Mouse (Mus musculus) gastrocnemius, postnatal 4 days (tissue): ENCODE measurements around the gene 1110051M20Rik. TPM values are rescaled to one million over a fixed set of nuclear protein-coding genes. Genes with fewer than 3 reads are reported as not detected.

Source experiments
- DNase-seq, 2 experiments: peaks; one replicate each; pipeline ENCODE4 v3.0.0; 2021 to 2022; ENCODE audit warnings: low spot score in 2 of 2, mixed read lengths in 2 of 2
- total RNA-seq, 2 experiments: library from RNA; stranded (reverse); gene quantifications; 2 replicates each; pipeline ENCODE4 v1.2.3; 2021

1110051M20Rik gene
- total RNA-seq, 2 experiments from 2014 or later, result 13.8 to 18.2 TPM

- DNase-seq, result no peak
These were observed 20.3 kb downstream of the 1110051M20Rik start for GRCm38 (mm10) chr2:91424061-91424720.

- DNase-seq, result no peak
These were observed 22.9 kb downstream of the 1110051M20Rik start for GRCm38 (mm10) chr2:91421641-91422040.

DNA sequence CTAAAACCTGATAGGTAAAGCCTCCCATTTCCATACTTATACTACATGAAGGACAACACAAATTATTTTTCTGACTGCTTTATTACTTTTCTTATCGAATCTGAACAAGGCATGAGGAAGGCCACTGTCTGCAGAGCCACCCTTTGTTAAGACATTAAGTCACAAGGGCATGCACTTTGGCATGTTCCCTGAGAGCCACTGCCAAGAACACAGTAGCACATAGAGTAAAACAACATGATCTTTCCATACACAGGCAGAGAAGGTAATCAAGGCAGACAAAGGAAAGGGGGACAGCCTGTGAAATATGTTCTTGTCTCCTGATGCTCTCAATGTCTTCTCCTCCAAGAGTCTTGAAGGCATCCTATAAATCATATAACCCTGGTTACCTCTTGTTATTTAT is 30.7 kb downstream of the 1110051M20Rik start:
- no peak for DNase-seq

GRCm38 (mm10) chr2:91412361-91412760 is 32.1 kb downstream of the 1110051M20Rik start:
- DNase-seq, result no peak

DNA sequence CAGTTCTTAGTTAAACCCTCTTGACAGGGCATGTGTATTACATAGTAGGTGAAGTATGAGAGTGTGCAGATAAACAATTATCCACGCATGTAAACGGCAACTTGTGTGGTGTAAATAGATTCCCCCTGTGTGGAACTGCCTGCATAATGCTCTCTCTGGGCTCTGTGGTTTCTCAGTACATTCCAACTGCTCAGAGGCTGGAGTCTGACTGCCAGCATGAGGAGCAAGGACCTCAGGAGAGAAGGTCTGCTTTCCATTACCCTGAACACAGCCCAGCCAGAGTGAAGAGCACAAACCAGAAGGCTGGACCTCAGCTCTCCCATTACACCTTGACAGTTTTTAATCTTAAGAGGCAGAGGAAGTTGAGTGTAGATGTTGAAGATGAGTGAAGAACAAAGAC is 33.0 kb downstream of the 1110051M20Rik start:
- no peak for DNase-seq

- DNase-seq, result no peak
These were observed 36.5 kb downstream of the 1110051M20Rik start for GRCm38 (mm10) chr2:91408031-91408430.

GRCm38 (mm10) chr2:91405071-91405470 is 39.4 kb downstream of the 1110051M20Rik start:
- DNase-seq, result no peak

GRCm38 (mm10) chr2:91399727-91400126 is 44.8 kb downstream of the 1110051M20Rik start:
- no peak for DNase-seq

- no peak for DNase-seq
These were observed 45.3 kb downstream of the 1110051M20Rik start for GRCm38 (mm10) chr2:91399168-91399567.

DNA sequence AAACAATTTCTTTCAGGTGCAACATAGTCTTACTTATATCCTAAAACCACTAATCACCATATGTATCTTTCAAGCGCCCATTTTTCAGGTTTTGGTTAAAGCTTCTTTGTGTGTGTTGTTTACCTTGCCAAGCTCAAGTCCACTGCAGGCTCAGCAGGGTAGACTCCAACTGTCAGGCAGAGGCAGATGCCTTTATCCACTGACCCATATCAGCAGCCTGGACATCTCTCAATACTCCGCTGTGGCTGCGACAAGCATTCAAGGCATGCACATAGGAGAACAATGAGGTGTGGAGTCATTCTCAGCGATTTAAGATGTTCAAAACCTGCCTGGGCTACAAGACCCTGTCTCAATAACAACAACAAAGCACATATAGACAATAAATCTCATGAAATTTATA is 50.4 kb downstream of the 1110051M20Rik start:
- DNase-seq, result no peak

DNA sequence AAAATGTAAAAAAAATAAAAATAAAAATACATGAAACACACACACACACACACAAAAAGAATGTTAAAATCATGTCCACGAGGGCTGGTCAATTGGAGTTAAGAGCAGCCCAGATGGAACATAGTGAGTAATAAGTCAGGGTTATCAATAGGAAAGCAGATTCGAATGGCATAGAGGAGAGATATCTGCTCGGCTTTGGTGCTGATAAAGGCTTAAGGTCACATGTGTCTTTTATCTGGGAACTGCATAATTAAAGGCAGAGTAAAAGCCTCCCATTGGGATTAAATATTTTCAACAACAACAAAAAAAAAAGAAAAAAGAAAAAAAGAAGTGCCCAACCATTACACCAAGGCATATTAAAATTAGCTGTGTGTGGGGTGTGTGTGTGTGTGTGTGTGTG is 55.8 kb downstream of the 1110051M20Rik start:
- no peak for DNase-seq

DNA sequence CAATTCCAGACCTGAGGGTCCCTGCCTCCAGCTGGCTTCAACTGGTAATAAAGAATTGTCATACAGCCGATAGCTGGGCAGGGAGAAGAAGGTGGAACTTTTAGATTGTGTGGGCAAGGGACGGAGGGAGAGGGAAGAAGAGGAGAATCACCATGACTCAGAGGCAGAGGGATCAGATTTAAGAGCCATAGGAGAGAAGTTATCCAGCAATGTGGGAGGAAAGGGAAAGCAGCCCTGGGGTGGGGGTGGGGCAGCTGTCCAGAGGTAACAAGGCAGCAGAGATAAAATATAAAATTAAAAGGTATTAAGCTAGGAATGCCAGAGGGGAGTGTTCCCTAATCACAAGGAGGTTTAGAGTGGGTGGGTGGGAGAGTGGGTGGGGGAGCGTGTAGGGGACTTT is 56.2 kb downstream of the 1110051M20Rik start:
- no peak for DNase-seq

- no peak for DNase-seq
These were observed 57.1 kb downstream of the 1110051M20Rik start for GRCm38 (mm10) chr2:91387287-91387958.

DNA sequence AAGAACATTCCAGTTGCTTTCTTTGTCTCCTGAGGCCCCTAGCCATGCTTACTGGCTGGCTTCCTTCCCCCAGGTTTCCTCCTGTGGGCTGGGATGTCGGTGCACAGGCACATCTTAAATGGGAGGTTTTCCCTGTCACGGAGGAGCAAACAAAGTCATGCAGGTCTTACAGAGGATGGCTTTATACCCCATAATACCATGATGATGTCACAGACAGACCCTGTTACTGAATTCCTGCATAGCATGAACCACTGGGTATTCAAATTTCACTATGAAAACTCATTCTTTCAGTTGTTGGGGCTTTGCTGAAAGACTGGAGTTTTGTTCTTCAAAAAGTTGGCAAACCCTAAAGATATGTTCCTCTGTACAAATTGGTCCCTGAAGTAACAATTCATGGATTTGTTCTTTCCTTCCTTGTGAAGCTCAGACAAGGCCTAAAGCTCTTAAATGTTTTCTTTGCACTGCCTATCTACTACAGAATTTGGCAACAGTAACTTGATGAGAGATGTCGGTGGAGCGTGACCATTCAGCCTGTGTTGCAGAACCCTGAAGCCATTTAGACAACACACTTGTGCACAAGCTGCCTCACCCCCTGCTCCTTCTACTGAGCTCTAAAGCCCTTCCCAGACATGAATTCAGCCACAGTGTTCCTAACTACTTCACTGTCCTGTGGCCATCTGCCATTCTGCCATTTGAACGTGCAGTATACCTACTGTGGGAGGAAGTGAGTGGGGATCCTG is 57.8 kb downstream of the 1110051M20Rik start:
- DNase-seq, result no peak

DNA sequence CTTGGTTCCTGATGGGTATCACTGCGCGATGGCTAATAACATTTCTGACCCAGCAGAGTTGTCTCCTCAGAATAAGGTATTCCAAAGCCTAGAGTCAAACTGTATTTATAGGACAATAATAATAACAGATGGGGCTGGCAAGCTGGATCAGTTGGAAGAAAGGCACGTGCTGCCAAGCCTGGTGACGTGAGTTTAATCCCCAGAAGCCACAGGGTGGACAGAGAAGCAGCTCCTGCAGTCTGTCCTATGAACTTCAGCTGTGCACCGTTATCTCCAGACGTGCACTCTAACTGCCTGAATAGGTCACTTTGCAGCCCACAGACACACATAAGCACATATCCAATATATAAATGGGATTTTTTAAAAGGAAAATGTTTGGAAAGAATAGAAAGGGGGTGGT is 61.2 kb downstream of the 1110051M20Rik start:
- peak in 1 of 2 experiments; percentile 17 for DNase-seq

DNA sequence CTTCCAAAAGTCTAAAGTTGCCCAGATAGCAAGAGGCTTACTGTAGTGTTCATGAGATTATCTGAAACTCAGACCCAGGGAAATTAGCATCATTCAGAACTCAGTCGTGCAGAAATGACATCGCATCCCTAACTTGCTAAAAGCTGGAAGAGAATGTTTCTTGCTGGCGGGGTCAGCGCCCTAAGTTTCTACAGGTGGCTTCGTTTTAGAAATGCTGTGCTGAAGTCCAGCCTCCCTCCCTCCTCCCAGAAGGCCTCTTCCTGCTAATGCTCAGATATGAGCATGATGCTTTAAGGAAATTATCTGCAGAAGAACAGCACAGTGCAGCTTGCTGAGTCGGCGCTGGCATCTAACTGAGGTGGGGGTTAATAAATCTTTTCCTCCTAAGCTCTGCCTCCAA is 67.5 kb downstream of the 1110051M20Rik start:
- no peak for DNase-seq

- DNase-seq, result peak in 1 of 2 experiments; percentile 23
These were observed 74.2 kb downstream of the 1110051M20Rik start for GRCm38 (mm10) chr2:91370314-91370713.

DNA sequence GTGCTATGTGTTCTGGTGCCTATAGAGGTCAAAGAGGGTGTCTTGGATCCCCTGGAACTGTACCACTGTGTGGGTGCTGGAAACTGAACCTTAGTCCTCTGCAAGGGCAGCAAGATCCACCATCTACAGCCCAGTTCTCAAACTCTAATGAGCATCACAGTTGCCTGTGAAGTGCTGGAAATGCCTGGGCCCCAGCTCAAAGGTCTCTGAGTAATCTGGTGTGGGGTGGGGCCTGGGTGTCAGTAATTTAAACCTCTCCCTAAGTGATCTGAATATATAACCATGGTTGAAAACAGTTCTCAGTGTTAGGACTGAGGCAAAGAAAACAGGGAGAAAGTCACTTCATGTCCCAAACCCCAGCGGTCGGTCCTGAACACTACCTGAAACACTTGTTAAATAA is 81.2 kb downstream of the 1110051M20Rik start:
- DNase-seq, result no peak

DNA sequence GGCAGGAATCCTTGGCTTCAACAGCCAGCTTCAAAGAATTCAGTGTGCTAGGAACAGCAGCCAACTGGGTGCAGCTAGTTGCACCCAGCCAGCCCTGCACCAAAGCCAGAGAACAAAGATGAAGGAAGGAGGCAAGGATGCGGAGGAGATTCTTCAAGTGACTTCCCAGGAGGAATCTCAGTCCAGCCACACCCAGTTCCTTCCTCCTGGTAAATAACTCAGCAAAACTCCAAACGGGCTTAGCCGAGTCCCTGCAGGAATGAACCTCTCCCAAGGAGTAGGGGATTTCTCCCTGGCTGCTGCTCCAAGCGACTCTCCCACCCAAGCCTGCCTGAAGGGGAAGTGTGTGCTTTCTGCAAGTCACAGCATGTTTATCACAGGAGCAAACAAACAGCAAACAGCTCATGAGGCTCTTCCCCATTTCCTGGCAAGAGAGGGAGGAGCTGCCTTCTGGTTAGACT is 83.4 kb downstream of the 1110051M20Rik start:
- peak in 1 of 2 experiments; percentile 34 for DNase-seq

GRCm38 (mm10) chr2:91355767-91356166 is 88.7 kb downstream of the 1110051M20Rik start:
- DNase-seq, result no peak

- DNase-seq, result no peak
These were observed 89.6 kb downstream of the 1110051M20Rik start for GRCm38 (mm10) chr2:91354727-91355403.
